Mouse (Mus musculus) erythroblast, embryonic 14.5 days (primary cell): Measurements from ENCODE around the gene Nr6a1.

Experiments
- GATA1 ChIP-seq: IDR thresholded peaks from 2 replicates; pipeline ENCODE4 v1.6.1; 2012; ENCODE audit warnings: low read length, inconsistent platforms, mixed read lengths
- TAL1 ChIP-seq: IDR thresholded peaks from 3 replicates; pipeline ENCODE4 v1.6.1; 2012; ENCODE audit warnings: low read length, inconsistent platforms, mixed read lengths

GRCm38 (mm10) chr2:38710304-38711241 lies 216.9 kb downstream of the Nr6a1 start:
- TF ChIP-seq GATA1: no peak
- TF ChIP-seq TAL1: no peak
